Mouse (Mus musculus) monocyte, adult 59 days (primary cell): Measurements from ENCODE around the gene Amotl2. TPM values are rescaled to one million over a fixed set of nuclear protein-coding genes. Genes with fewer than 3 reads are reported as not detected.

ENCODE experiments used
- total RNA-seq, 2 experiments: library from RNA; stranded (reverse); gene quantifications; one replicate each; pipeline ENCODE4 v1.2.4; 2023

Gene Amotl2
- 1 to 10 TPM; 4.3 to 5.5 TPM for total RNA-seq

GRCm38 (mm10) chr9:102716481-102717163 is at the start of gene Amotl2:
Gene Amotl2, plus strand, starts transcription at chr9:102716672.

Other genes starting within 250 kb of the Amotl2 start
- under 1 TPM in 1 of 2 experiments, not detected in 1; 0.09 TPM for gene Ky, start 210.9 kb upstream of the Amotl2 start, total RNA-seq
- gene Anapc13, start 90.4 kb upstream of the Amotl2 start, total RNA-seq = 10 to 100 TPM; 84.4 to 98.1 TPM
- gene Cep63, start 90.1 kb upstream of the Amotl2 start, total RNA-seq = 10 to 100 TPM; 40.2 to 46.1 TPM
- 1 to 10 TPM; 1.0 to 1.1 TPM for gene Ryk, start 118.2 kb downstream of the Amotl2 start, total RNA-seq